Mouse (Mus musculus) liver, adult 2 months (tissue): ENCODE results near the gene Rasa3. TPM values are rescaled to one million over a fixed set of nuclear protein-coding genes. Genes with fewer than 3 reads are reported as not detected.
A peak's percentile ranks its signal among the peaks of the same experiment; 100 is the strongest.

Experiments used
- DNase-seq: peaks from one replicate; pipeline ENCODE4 v3.0.0-alpha.2; 2011; ENCODE audit warnings: low read depth, low spot score; ENCODE audit errors: extremely low read depth
- H3K27ac ChIP-seq: fragments of 200-500 bp; replicated peaks from 2 replicates; pipeline ENCODE4 v1.5.1; 2012; ENCODE audit warnings: low read depth, mild to moderate bottlenecking, control low read depth, inconsistent platforms, low read length; ENCODE audit not compliant: insufficient read depth
- H3K27me3 ChIP-seq: fragments of 200-500 bp; 2 replicates; pipeline ENCODE4 v1.6.1; 2012; ENCODE audit warnings: mild to moderate bottlenecking, moderate library complexity, low read length, inconsistent platforms; ENCODE audit not compliant: control insufficient read depth, insufficient read depth
- H3K36me3 ChIP-seq: fragments of 200-500 bp; 2 replicates; pipeline ENCODE4 v1.6.1; 2012; ENCODE audit warnings: low read length, inconsistent platforms; ENCODE audit not compliant: control insufficient read depth, insufficient read depth
- H3K4me1 ChIP-seq: fragments of 200-500 bp; 2 replicates; pipeline ENCODE4 v1.6.1; 2011; ENCODE audit warnings: low read length; ENCODE audit not compliant: control insufficient read depth, insufficient read depth
- H3K4me3 ChIP-seq: fragments of 200-500 bp; 2 replicates; pipeline ENCODE4 v1.5.1; 2011; ENCODE audit warnings: low read depth, mild to moderate bottlenecking, control low read depth, low read length, moderate library complexity; ENCODE audit not compliant: insufficient read depth
- H3K79me2 ChIP-seq: fragments of 200-500 bp; 2 replicates; pipeline ENCODE4 v1.6.1; 2012; ENCODE audit warnings: inconsistent platforms, mild to moderate bottlenecking, low read length, moderate library complexity; ENCODE audit not compliant: control insufficient read depth, insufficient read depth
- H3K9ac ChIP-seq: fragments of 200-500 bp; 2 replicates; pipeline ENCODE4 v1.6.1; 2012; ENCODE audit warnings: low read depth, mild to moderate bottlenecking, control low read depth, inconsistent platforms, low read length
- CTCF ChIP-seq: fragments of 200-500 bp; IDR thresholded peaks from 2 replicates; pipeline ENCODE4 v1.5.1; 2011; ENCODE audit warnings: low read depth, low read length, control low read depth
- POLR2A ChIP-seq: fragments of 200-500 bp; IDR thresholded peaks from 2 replicates; pipeline ENCODE4 v1.6.1; 2011; ENCODE audit warnings: low read length, control low read depth; ENCODE audit not compliant: insufficient read depth; ENCODE audit errors: extremely low read depth
- WGBS: fragments of 180-500 bp; shearing (Covaris S2); methylation state at CpG from one replicate; pipeline ENCODE4 v1.1.7; 2018; 5-methylcytosine and 5-hydroxymethylcytosine counted together
- polyA plus RNA-seq: library from polyadenylated mRNA; depleted of rRNA; stranded (reverse); fragments of >200 nt; gene quantifications from 2 replicates; pipeline ENCODE4 v1.2.3, GENCODE M21; 2012
- total RNA-seq: library from RNA; depleted of rRNA; stranded (reverse); fragments of >200 nt; gene quantifications from 2 replicates; pipeline ENCODE4 v1.2.3, GENCODE M21; 2014

The Rasa3 gene
- total and polyA plus RNA-seq, 2 experiments = 6.6 to 10.3 TPM

DNA sequence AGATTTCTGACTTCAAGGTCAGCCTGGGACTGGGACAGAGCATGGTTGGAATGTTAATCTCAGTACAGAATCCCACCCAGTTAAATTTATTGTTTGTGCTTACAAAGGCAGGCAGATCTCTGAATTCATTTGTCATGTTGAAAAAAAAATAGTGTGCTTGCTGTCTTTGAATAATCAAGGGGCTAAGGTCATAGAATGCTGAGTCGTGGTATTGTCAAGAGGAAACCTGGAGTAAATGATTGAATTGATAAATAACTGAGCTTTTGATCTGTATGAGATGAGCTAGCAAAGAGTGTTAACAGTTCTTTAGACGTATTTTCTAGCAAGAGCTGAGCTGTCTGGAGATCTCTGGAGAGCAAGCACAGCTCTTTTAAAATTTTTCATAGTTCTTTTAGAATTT lies 140.3 kb downstream of the Rasa3 start:
- Histone ChIP-seq H3K27ac (no peak overlapping the region), H3K9ac (no peak overlapping the region), H3K27me3 (no peaks in the 10 kb centered on the region), H3K36me3 (no peaks in the 10 kb centered on the region), H3K4me3 (no peak overlapping the region), H3K79me2 (no peaks in the 10 kb centered on the region), H3K4me1 (no peaks in the 10 kb centered on the region)
- TF ChIP-seq CTCF (no peak), POLR2A (no peak)
- 66% methylated on average over 2 of the region's 2 CpGs for WGBS
- no peak for DNase-seq

- Histone ChIP-seq H3K79me2 (no peaks in the 10 kb centered on the region), H3K4me1 (peaks cover 17% of the 10 kb centered on the region), H3K27ac (no peak overlapping the region), H3K27me3 (no peaks in the 10 kb centered on the region), H3K36me3 (no peaks in the 10 kb centered on the region), H3K9ac (no peak overlapping the region), H3K4me3 (no peak overlapping the region)
- no peak for TF ChIP-seq CTCF
- TF ChIP-seq POLR2A = no peak
- WGBS = 90% methylated on average over 8 of the region's 8 CpGs
- no peak for DNase-seq
Observed at GRCm38 (mm10) chr8:13533123-13533522, 144.3 kb downstream of the Rasa3 start.

DNA sequence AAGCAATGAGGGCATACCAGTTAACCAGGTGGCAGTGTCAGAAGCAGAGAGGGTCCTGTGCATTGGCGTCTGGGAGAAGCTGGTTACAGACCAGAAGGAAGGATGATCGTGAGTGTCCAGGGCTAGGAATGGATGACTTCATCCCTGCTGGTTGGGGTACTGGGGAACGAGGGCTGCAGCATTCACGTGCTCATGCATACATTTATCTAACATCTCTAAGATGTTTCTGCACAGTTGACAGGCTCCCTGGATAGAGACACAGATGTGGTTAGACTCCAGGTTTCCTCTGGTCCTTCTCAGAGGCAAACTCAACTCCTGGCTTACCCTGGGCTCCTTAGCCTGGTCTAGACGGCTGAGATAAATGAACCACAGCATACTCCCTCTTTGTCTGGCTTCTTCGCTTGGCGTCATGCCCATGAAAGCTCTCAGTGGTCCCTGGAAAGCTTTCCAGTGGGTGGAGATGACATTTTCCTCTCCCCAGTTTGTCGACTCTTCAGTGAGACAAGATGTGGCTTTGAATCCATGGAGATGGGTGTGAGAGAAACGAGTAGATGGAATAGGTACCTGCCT lies 145.7 kb downstream of the Rasa3 start:
- H3K4me1 ChIP-seq = peaks cover 17% of the 10 kb centered on the region
- no peaks in the 10 kb centered on the region for H3K79me2 ChIP-seq
- no peak overlapping the region for H3K4me3 ChIP-seq
- no peaks in the 10 kb centered on the region for H3K27me3 ChIP-seq
- no peaks in the 10 kb centered on the region for H3K36me3 ChIP-seq
- WGBS = 77% methylated on average over 9 of the region's 9 CpGs
- H3K9ac ChIP-seq = no peak overlapping the region
- H3K27ac ChIP-seq = no peak overlapping the region
- no peak for TF ChIP-seq POLR2A
- no peak for TF ChIP-seq CTCF
- no peak for DNase-seq

GRCm38 (mm10) chr8:13530941-13531340 lies 146.5 kb downstream of the Rasa3 start:
- WGBS = under 1% methylated on average over 5 of the region's 5 CpGs
- Histone ChIP-seq H3K27ac (peak overlapping the region; percentile 8; the same call in 1 of the 2 replicates), H3K4me3 (no peak overlapping the region), H3K36me3 (no peaks in the 10 kb centered on the region), H3K9ac (no peak overlapping the region), H3K79me2 (no peaks in the 10 kb centered on the region), H3K27me3 (no peaks in the 10 kb centered on the region), H3K4me1 (peaks cover 17% of the 10 kb centered on the region)
- DNase-seq = peak; percentile 59
- no peak for TF ChIP-seq POLR2A
- TF ChIP-seq CTCF = no peak

DNA sequence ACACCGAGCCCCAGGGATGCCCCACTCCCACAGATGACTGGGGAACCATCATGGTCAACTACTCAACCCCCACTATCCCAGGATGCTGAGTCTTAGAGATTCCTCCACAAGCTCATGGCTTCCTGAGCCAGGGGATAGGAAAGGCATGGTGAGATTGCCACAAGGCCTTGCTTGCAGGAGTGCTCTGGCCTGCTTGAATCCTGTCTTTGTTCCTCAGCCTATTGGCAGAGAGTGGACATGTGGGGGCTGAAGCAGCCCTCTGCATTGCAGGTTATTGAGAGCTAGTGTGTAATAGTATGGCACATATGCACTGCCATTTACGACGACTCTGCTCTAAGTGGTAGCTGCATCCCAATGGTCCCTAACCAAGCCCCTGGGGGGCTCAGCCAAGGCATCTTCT lies 147.0 kb downstream of the Rasa3 start:
- Histone ChIP-seq H3K36me3 (no peaks in the 10 kb centered on the region), H3K79me2 (no peaks in the 10 kb centered on the region), H3K4me1 (peaks cover 17% of the 10 kb centered on the region), H3K4me3 (no peak overlapping the region), H3K9ac (no peak overlapping the region), H3K27me3 (no peaks in the 10 kb centered on the region), H3K27ac (peak overlapping the region; percentile 8; the same call in 1 of the 2 replicates)
- no peak for TF ChIP-seq CTCF
- no peak for TF ChIP-seq POLR2A
- 77% methylated on average over 3 of the region's 3 CpGs for WGBS
- DNase-seq = no peak

GRCm38 (mm10) chr8:13529891-13530316 lies 147.5 kb downstream of the Rasa3 start:
- Histone ChIP-seq H3K4me1 (peaks cover 17% of the 10 kb centered on the region), H3K9ac (no peak overlapping the region), H3K36me3 (no peaks in the 10 kb centered on the region), H3K4me3 (no peak overlapping the region), H3K79me2 (no peaks in the 10 kb centered on the region), H3K27ac (peak overlapping the region; percentile 9; the same call in 1 of the 2 replicates), H3K27me3 (no peaks in the 10 kb centered on the region)
- peak; percentile 62 for DNase-seq
- 22% methylated on average over 7 of the region's 7 CpGs for WGBS
- no peak for TF ChIP-seq CTCF
- TF ChIP-seq POLR2A = no peak
